Mouse (Mus musculus): ENCODE data around the gene Zbtb42. TPM values are rescaled to one million over a fixed set of nuclear protein-coding genes. Genes with fewer than 3 reads are reported as not detected.

Zbtb42 gene
- total and polyA plus RNA-seq, 2 experiments from 2014 or later, result 1.2 to 1.5 TPM

DNA sequence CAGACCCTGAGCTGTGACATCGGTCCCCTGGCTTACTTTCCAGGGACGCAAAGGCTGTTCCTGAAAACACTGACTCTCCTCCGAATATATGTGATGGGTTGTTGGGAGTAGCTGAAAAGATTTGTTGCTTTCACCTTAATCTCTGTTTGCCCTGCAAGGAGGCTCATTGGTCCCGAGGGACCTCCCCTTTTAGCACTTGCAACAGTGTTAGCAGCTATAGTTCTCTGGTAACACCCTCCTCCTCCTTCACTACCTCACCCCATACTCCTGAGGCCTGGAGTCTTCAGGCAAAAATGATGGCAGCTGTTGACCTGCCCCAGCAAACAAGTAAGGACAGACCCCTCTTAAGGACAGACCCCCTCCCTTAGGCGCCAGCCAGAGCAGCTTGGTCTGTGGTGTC lies 40.4 kb downstream of the Zbtb42 start:
- Histone ChIP-seq H3K27ac (ENCODE audit: low read depth, low read length) (no peak overlapping the region), H3K4me3 (ENCODE audit: low read depth, low read length) (no peak overlapping the region), H3K9me3 (ENCODE audit: low read length) (no peaks in the 10 kb centered on the region), H3K4me2 (ENCODE audit: low read depth, low read length, poor library complexity, severe bottlenecking) (no peak overlapping the region), H3K4me1 (ENCODE audit: insufficient read depth, low read length) (peaks cover 6% of the 10 kb centered on the region; the same call in 1 of the 2 replicates), H3K9ac (replicated peaks; ENCODE audit: low read length, poor library complexity, severe bottlenecking) (no peak overlapping the region), H3K36me3 (ENCODE audit: insufficient read depth, low read length) (no peaks in the 10 kb centered on the region), H3K27me3 (ENCODE audit: insufficient read depth, low read length) (no peaks in the 10 kb centered on the region)
- no peak for ATAC-seq (ENCODE audit: low FRiP score)
- no peak for DNase-seq (ENCODE audit: low spot score)
- WGBS, result 77% methylated on average over 5 of the region's 5 CpGs
- TF ChIP-seq CTCF (IDR thresholded peaks at IDR 0.05), result no peak

DNA sequence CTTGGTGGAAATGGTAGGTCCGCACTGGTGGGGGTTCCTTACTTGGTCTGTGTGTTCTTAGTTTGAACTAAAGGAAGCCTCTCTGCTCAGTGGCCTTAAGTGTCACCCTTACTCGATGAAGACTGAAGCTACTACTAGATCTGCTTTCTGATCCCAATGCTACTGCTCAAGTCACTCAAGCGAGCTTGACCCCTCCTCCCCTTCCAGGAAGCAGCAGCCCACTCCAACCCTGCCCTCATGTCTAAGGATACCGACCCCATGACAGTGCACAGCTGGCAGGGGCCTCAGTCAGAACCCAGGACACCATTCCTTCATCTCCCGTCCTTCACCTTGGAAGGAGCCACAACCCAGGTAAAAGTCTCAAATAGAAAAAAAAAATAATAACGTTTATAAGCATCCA lies 41.6 kb downstream of the Zbtb42 start, which contains the start of gene Cep170b:
Gene Cep170b, plus strand, starts transcription at position 240 of the 400 bp plus-strand sequence.
- TF ChIP-seq CTCF (IDR thresholded peaks at IDR 0.05), result no peak
- DNase-seq (ENCODE audit: low spot score) (no peak), ATAC-seq (ENCODE audit: low FRiP score) (no peak)
- WGBS, result 73% methylated on average over 6 of the region's 6 CpGs
- no peaks in the 10 kb centered on the region for H3K36me3 ChIP-seq (ENCODE audit: insufficient read depth, low read length)
- H3K4me2 ChIP-seq (ENCODE audit: low read depth, low read length, poor library complexity, severe bottlenecking), result peak within 1 kb of the TSS; percentile 91
- H3K9ac ChIP-seq (replicated peaks; ENCODE audit: low read length, poor library complexity, severe bottlenecking), result peak within 1 kb of the TSS; percentile 96; the same call in 1 of the 2 replicates
- H3K27ac ChIP-seq (ENCODE audit: low read depth, low read length), result peak within 1 kb of the TSS; percentile 67; the same call in 1 of the 2 replicates
- peak within 1 kb of the TSS; percentile 86 for H3K4me3 ChIP-seq (ENCODE audit: low read depth, low read length)
- H3K9me3 ChIP-seq (ENCODE audit: low read length), result no peaks in the 10 kb centered on the region
- peaks cover 6% of the 10 kb centered on the region; the same call in 1 of the 2 replicates for H3K4me1 ChIP-seq (ENCODE audit: insufficient read depth, low read length)
- H3K27me3 ChIP-seq (ENCODE audit: insufficient read depth, low read length), result no peaks in the 10 kb centered on the region

DNA sequence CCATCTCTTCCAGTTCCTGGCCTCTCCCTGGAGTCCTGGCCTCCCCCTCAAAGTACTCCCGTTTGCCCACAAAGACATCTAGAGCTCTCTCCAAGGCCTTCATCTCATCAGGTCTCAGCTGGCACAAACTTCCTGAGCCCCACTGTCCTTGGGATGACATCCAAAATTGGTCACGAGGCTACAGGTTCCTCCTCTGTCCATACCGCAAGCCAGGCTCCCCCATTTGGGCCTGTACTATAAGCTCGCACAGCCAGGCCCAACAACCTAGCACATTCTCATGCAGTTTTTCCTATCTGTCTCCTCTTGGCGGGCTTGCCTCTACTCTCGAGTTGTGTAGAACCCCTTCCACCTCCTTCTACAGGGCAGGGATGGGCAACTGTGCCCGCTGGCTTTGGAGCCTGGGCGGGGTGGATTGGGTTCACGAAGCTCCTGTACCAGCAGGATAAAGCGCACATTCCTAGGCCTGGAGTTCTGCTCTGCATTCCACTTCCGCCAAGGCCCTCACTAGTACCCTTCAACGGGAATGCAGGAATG lies 42.3 kb downstream of the Zbtb42 start:
- H3K9ac ChIP-seq (replicated peaks; ENCODE audit: low read length, poor library complexity, severe bottlenecking), result peak overlapping the region; percentile 96; the same call in 1 of the 2 replicates
- H3K4me3 ChIP-seq (ENCODE audit: low read depth, low read length), result peak overlapping the region; percentile 86
- peak overlapping the region; percentile 91 for H3K4me2 ChIP-seq (ENCODE audit: low read depth, low read length, poor library complexity, severe bottlenecking)
- H3K36me3 ChIP-seq (ENCODE audit: insufficient read depth, low read length), result no peaks in the 10 kb centered on the region
- H3K27me3 ChIP-seq (ENCODE audit: insufficient read depth, low read length), result no peaks in the 10 kb centered on the region
- no peak for TF ChIP-seq CTCF (IDR thresholded peaks at IDR 0.05)
- 41% methylated on average over 12 of the region's 12 CpGs for WGBS
- H3K4me1 ChIP-seq (ENCODE audit: insufficient read depth, low read length), result peaks cover 9% of the 10 kb centered on the region; the same call in 1 of the 2 replicates
- DNase-seq (ENCODE audit: low spot score) (no peak), ATAC-seq (ENCODE audit: low FRiP score) (no peak)
- H3K9me3 ChIP-seq (ENCODE audit: low read length), result no peaks in the 10 kb centered on the region
- H3K27ac ChIP-seq (ENCODE audit: low read depth, low read length), result peak overlapping the region; percentile 67; the same call in 1 of the 2 replicates

DNA sequence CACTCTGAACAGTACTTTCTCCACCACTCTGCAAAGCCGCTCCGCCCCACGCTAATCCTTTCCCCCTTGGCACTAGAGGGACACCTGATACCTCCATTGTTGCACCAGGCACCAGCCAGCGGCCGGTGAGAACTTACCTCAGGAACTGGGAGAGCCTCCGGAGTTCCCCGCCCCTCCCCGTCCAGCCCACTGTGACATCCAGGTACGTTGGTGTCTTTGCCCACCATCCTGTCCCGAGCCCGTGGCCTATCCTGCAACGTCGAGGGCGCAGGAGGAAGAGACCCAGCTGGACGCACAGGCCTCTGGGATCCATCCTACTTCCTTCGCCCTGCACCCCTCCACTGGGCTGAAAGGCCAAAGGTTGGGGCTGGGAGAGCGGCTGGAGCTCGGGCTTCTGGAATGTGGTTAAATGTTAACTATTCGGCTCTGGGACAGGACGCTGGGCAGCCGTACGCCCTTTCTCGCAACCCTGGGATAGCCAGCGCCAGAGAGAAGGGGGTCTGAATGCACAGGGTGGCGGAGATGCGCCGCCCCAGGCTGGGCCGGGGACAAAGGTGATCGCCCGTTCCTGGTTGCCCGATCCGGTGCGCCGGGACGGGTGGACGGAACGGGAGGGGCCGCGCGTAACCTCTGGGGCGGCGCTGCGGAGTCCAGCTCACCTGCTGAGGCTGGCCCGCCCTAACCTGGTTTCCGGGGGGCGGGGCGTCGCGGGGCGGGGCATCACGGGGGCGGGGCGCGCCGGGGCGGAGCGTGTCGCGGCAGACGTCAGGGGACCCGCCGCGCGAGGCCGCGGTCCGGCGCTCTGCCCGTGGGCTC lies 43.0 kb downstream of the Zbtb42 start:
- Histone ChIP-seq H3K9me3 (ENCODE audit: low read length) (no peaks in the 10 kb centered on the region), H3K9ac (replicated peaks; ENCODE audit: low read length, poor library complexity, severe bottlenecking) (peak overlapping the region; percentile 96), H3K27me3 (ENCODE audit: insufficient read depth, low read length) (no peaks in the 10 kb centered on the region), H3K27ac (ENCODE audit: low read depth, low read length) (peak overlapping the region; percentile 67), H3K4me1 (ENCODE audit: insufficient read depth, low read length) (peaks cover 9% of the 10 kb centered on the region; the same call in 1 of the 2 replicates), H3K4me3 (ENCODE audit: low read depth, low read length) (peak overlapping the region; percentile 86), H3K4me2 (ENCODE audit: low read depth, low read length, poor library complexity, severe bottlenecking) (peak overlapping the region; percentile 91), H3K36me3 (ENCODE audit: insufficient read depth, low read length) (no peaks in the 10 kb centered on the region)
- TF ChIP-seq CTCF (IDR thresholded peaks at IDR 0.05), result no peak
- ATAC-seq (ENCODE audit: low FRiP score) (peak; percentile 11), DNase-seq (ENCODE audit: low spot score) (peak; percentile 41)
- 3% methylated on average over 51 of the region's 69 CpGs for WGBS

- Histone ChIP-seq H3K27me3 (ENCODE audit: insufficient read depth, low read length) (no peaks in the 10 kb centered on the region), H3K9me3 (ENCODE audit: low read length) (no peaks in the 10 kb centered on the region), H3K4me2 (ENCODE audit: low read depth, low read length, poor library complexity, severe bottlenecking) (peak overlapping the region; percentile 91), H3K36me3 (ENCODE audit: insufficient read depth, low read length) (no peaks in the 10 kb centered on the region), H3K4me3 (ENCODE audit: low read depth, low read length) (peak overlapping the region; percentile 86), H3K9ac (replicated peaks; ENCODE audit: low read length, poor library complexity, severe bottlenecking) (peak overlapping the region; percentile 96), H3K27ac (ENCODE audit: low read depth, low read length) (peak overlapping the region; percentile 67), H3K4me1 (ENCODE audit: insufficient read depth, low read length) (peaks cover 9% of the 10 kb centered on the region; the same call in 1 of the 2 replicates)
- ATAC-seq (ENCODE audit: low FRiP score) (peak; percentile 47), DNase-seq (ENCODE audit: low spot score) (peak; percentile 41)
- under 1% methylated on average over 46 of the region's 75 CpGs for WGBS
- no peak for TF ChIP-seq CTCF (IDR thresholded peaks at IDR 0.05)
These were observed 43.8 kb downstream of the Zbtb42 start for GRCm38 (mm10) chr12:112722240-112723027.

All from midbrain, postnatal 0 days (tissue).